Comparison of ENCODE assay signal across 12 mouse cellular contexts in the genomic region with DNA sequence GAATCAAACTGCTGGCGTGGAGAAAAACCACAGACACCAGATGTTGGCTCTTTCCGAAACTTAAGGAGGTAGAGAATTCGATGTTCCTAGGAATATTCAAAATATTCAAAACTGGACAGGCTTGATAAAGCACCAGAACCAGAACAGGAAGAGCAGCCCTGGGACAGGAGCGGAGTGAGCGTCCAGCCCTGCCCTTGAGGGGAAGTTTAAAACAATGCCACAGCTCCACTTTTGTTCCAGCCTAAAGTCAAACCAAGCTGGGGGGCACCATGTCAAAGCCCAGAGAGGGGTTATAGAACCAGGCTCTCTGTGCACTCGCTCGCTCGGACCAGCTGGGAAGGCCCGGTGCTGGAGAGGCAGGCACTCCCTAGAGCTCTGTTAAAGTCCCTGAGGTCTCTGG. TPM values are rescaled to one million over a fixed set of nuclear protein-coding genes. Genes with fewer than 3 reads are reported as not detected.
A peak's percentile ranks its signal among the peaks of the same experiment; 100 is the strongest.
DNase-seq lines count a peak whose midpoint lies in the region; ATAC-seq and TF ChIP-seq lines count a peak whose summit lies in the region.
"Had no signal": no experiment of that assay in that cellular context is flagged by ENCODE, and none has a peak within 500 bp of the region (broad histone marks: within the 10 kb centered on the region; RNA-seq: fewer than 3 reads in every experiment).

No protein-coding gene starts in this region.

- H3K4me2 ChIP-seq in heart, embryonic 11.5 days = no peak overlapping the region
- H3K4me2 ChIP-seq in liver, postnatal 0 days (ENCODE audit: low read depth, low read length) = 0 out of 2 replicates have a peak overlapping the region, but pooled peaks have one; percentile 16
- no peak overlapping the region for H3K4me2 ChIP-seq in midbrain, postnatal 0 days (ENCODE audit: low read depth, low read length, poor library complexity, severe bottlenecking)

- no peaks in the 10 kb centered on the region for H3K27me3 ChIP-seq in heart, embryonic 11.5 days (ENCODE audit: control insufficient read depth, insufficient read depth, low read length)
- H3K27me3 ChIP-seq in liver, postnatal 0 days (ENCODE audit: insufficient read depth, low read length) = no peaks in the 10 kb centered on the region
- H3K27me3 ChIP-seq in midbrain, postnatal 0 days (ENCODE audit: insufficient read depth, low read length) = no peaks in the 10 kb centered on the region

- no peaks in the 10 kb centered on the region for H3K9me3 ChIP-seq in heart, embryonic 11.5 days (replicated peaks; ENCODE audit: control insufficient read depth, low read length)
- no peaks in the 10 kb centered on the region for H3K9me3 ChIP-seq in liver, postnatal 0 days (ENCODE audit: low read length)
- H3K9me3 ChIP-seq in midbrain, postnatal 0 days (ENCODE audit: low read length) = no peaks in the 10 kb centered on the region

- H3K36me3 ChIP-seq in heart, embryonic 11.5 days (ENCODE audit: control insufficient read depth, insufficient read depth, low read length) = no peaks in the 10 kb centered on the region
- peaks cover 5% of the 10 kb centered on the region for H3K36me3 ChIP-seq in liver, postnatal 0 days (replicated peaks; ENCODE audit: insufficient read depth, low read length)
- H3K36me3 ChIP-seq in midbrain, postnatal 0 days (ENCODE audit: insufficient read depth, low read length) = no peaks in the 10 kb centered on the region

- peaks cover 27% of the 10 kb centered on the region for H3K4me1 ChIP-seq in brown adipose tissue, adult 24 weeks (ENCODE audit: control insufficient read depth, insufficient read depth, insufficient read length, low read length)
- H3K4me1 ChIP-seq in heart, embryonic 11.5 days (ENCODE audit: control insufficient read depth, insufficient read depth, low read length) = peaks cover 14% of the 10 kb centered on the region
- peaks cover 53% of the 10 kb centered on the region for H3K4me1 ChIP-seq in liver, postnatal 0 days (ENCODE audit: insufficient read depth)
- H3K4me1 ChIP-seq in midbrain, postnatal 0 days (ENCODE audit: insufficient read depth, low read length) = no peaks in the 10 kb centered on the region

- DNase-seq in kidney, postnatal 25 days = peak; percentile 29 to 62
- no peak for DNase-seq in kidney, adult 18-20 months
- DNase-seq in liver, postnatal 0 days = no peak
- no peak for DNase-seq in midbrain, postnatal 0 days (ENCODE audit: low spot score)
- DNase-seq in right cerebral cortex, postnatal 4 days = no peak
- no peak for DNase-seq in frontal cortex, postnatal 25 days (ENCODE audit: low spot score in 2 of 2)
- DNase-seq: forebrain, postnatal 0 days; right cerebral cortex, postnatal 14 days; thymus, postnatal 36 days had no signal

- 72% methylated on average over 9 of the region's 9 CpGs for WGBS in heart, embryonic 11.5 days (ENCODE audit: insufficient replicate concordance)
- WGBS in liver, postnatal 0 days (ENCODE audit: insufficient replicate concordance) = 54% methylated on average over 9 of the region's 9 CpGs
- WGBS in midbrain, postnatal 0 days = 84% methylated on average over 9 of the region's 9 CpGs

- H3K9ac ChIP-seq in heart, embryonic 11.5 days (ENCODE audit: low read depth, low read length) = no peak overlapping the region
- H3K9ac ChIP-seq in liver, postnatal 0 days (replicated peaks) = no peak overlapping the region
- H3K9ac ChIP-seq in midbrain, postnatal 0 days (replicated peaks; ENCODE audit: low read length, poor library complexity, severe bottlenecking) = no peak overlapping the region
- H3K9ac ChIP-seq: forebrain, postnatal 0 days had no signal

- H3K4me3 ChIP-seq in brown adipose tissue, adult 24 weeks (ENCODE audit: insufficient read depth, low read depth, low read length) = peak overlapping the region; percentile 32
- no peak overlapping the region for H3K4me3 ChIP-seq in heart, embryonic 11.5 days (ENCODE audit: low read depth, low read length)
- H3K4me3 ChIP-seq in liver, postnatal 0 days (ENCODE audit: low read depth, low read length) = no peak overlapping the region
- no peak overlapping the region for H3K4me3 ChIP-seq in midbrain, postnatal 0 days (ENCODE audit: low read depth, low read length)

- no peak for TF ChIP-seq CTCF in liver, postnatal 0 days (IDR thresholded peaks at IDR 0.05; ENCODE audit: low read depth)
- TF ChIP-seq CTCF in midbrain, postnatal 0 days (IDR thresholded peaks at IDR 0.05) = no peak

- TF ChIP-seq EP300 in liver, postnatal 0 days (IDR thresholded peaks at IDR 0.05; ENCODE audit: low read depth) = no peak

- peak overlapping the region; percentile 86 for H3K27ac ChIP-seq in brown adipose tissue, adult 24 weeks (replicated peaks; ENCODE audit: low read depth, low read length)
- H3K27ac ChIP-seq in heart, embryonic 11.5 days (ENCODE audit: low read depth, low read length) = peak overlapping the region; percentile 57
- peak overlapping the region; percentile 82 for H3K27ac ChIP-seq in liver, postnatal 0 days (ENCODE audit: low read depth)
- H3K27ac ChIP-seq in midbrain, postnatal 0 days (ENCODE audit: low read depth, low read length) = no peak overlapping the region

- ATAC-seq in heart, embryonic 11.5 days (replicated peaks; ENCODE audit: insufficient number of reproducible peaks, low FRiP score, low TSS enrichment) = no peak
- ATAC-seq in liver, postnatal 0 days = no peak
- ATAC-seq in midbrain, postnatal 0 days (ENCODE audit: low FRiP score) = no peak
- ATAC-seq: forebrain, postnatal 0 days had no signal

RNA-seq across cellular contexts. Expression of a gene that starts 8.3 kb away (rescaled TPM):
- 11.5 and 12.4 TPM in 2 replicates for polyA plus RNA-seq in brown adipose tissue, adult 24 weeks (2012; ENCODE audit: insufficient read depth, insufficient read length, missing spikeins)
- polyA plus RNA-seq in heart, embryonic 11.5 days (2014; fragmentation: Nextera tagmentation; extraction: Ambion mirVana) = 14.5 and 16.7 TPM in 2 replicates
- polyA plus RNA-seq in liver, postnatal 0 days (2015; fragmentation: Nextera tagmentation; extraction: Ambion mirVana) = 9.4 and 11.9 TPM in 2 replicates
- total RNA-seq in midbrain, postnatal 0 days (2014; rRNA removed) = 23.3 and 26.3 TPM in 2 replicates
- 13.5 and 19.8 TPM in 2 replicates for polyA plus RNA-seq in midbrain, postnatal 0 days (2015; fragmentation: Nextera tagmentation; extraction: Ambion mirVana)

RNA-seq across cellular contexts. Expression of a gene that starts 49.9 kb away (rescaled TPM):
- 1,082 and 1,581 TPM in 2 replicates for polyA plus RNA-seq in brown adipose tissue, adult 24 weeks (2012; ENCODE audit: insufficient read depth, insufficient read length, missing spikeins)
- 8.4 and 8.7 TPM in 2 replicates for polyA plus RNA-seq in heart, embryonic 11.5 days (2014; fragmentation: Nextera tagmentation; extraction: Ambion mirVana)
- polyA plus RNA-seq in liver, postnatal 0 days (2015; fragmentation: Nextera tagmentation; extraction: Ambion mirVana) = 226 and 249 TPM in 2 replicates
- 34.5 and 35.3 TPM in 2 replicates for total RNA-seq in midbrain, postnatal 0 days (2014; rRNA removed)
- polyA plus RNA-seq in midbrain, postnatal 0 days (2015; fragmentation: Nextera tagmentation; extraction: Ambion mirVana) = 32.0 and 33.1 TPM in 2 replicates
- total RNA-seq: megakaryocyte-erythroid progenitor cell, adult 5-6 weeks had no signal

Comparison
In these comparisons a context has a peak if more than half of its experiments do, and no peak if none do; other contexts are left out.
1. DNase-seq: peak in kidney, postnatal 25 days (2 of 2); none in kidney, adult 18-20 months (single experiment), liver, postnatal 0 days (single experiment), midbrain, postnatal 0 days (single experiment), right cerebral cortex, postnatal 4 days (single experiment) and frontal cortex, postnatal 25 days (0 of 2).